Mouse (Mus musculus): ENCODE measurements around the gene Slmap. TPM values are rescaled to one million over a fixed set of nuclear protein-coding genes. Genes with fewer than 3 reads are reported as not detected.
"Not testable (repeated sequence)": the region's sequence is repeated elsewhere in the genome, so short reads cannot be mapped to it uniquely, and the experiment has no call there.

The Slmap gene
- total RNA-seq, 2 experiments from 2014 or later: 73.2 to 87.8 TPM

- no peak for DNase-seq
- intact Hi-C loops (cut with DNase I): no loop called here
Measured at GRCm38 (mm10) chr14:26431919-26432318, 102.8 kb downstream of the Slmap start.

DNA sequence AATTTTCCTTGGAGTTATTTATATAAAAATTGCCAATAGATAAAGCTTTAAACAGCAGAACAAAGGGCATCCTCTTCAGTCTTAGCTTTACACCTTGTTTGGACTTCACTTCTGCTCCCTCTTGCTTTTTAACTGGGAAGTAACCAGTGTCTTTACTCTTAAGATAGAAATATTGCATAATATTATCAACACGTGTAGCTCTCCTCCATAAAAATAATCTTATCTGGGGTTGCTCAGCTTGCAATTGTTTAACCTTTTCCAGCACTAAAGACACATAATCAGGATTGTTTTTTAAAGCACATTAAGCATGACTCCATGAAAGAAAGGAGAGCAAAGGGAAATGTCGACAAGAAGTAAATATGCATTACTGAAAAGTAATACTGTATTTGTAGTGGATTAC lies 114.5 kb downstream of the Slmap start:
- no peak for DNase-seq
- intact Hi-C loops (cut with DNase I): no loop called here

DNA sequence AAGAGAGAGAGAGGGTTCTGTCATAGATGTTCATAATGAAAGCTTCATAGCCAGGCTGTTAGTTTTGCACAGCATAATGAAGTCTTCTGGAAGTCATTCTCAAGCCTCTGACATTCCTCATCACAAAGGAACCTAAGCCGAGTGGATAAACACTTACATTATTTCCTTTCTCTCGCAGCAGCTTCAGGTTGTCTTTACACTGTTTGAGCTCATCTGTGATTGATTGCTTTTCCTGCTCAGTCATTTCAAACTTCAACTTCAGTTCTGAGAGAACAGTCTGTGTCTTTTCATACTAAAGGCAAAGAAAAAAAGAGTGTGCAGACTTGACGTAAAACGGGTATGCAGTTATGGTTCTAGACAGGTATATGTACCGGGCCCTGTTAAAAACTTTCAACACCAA lies 116.8 kb downstream of the Slmap start:
- no peak for DNase-seq
- intact Hi-C loops (cut with DNase I): no loop called here

GRCm38 (mm10) chr14:26417088-26417487 lies 117.6 kb downstream of the Slmap start:
- no peak for DNase-seq
- intact Hi-C loops (cut with DNase I): no loop called here

GRCm38 (mm10) chr14:26413581-26413980 lies 121.2 kb downstream of the Slmap start:
- intact Hi-C loops (cut with DNase I): no loop called here
- DNase-seq: no peak

GRCm38 (mm10) chr14:26406746-26407145 lies 128.0 kb downstream of the Slmap start:
- intact Hi-C loops (cut with DNase I): no loop called here
- no peak for DNase-seq

DNA sequence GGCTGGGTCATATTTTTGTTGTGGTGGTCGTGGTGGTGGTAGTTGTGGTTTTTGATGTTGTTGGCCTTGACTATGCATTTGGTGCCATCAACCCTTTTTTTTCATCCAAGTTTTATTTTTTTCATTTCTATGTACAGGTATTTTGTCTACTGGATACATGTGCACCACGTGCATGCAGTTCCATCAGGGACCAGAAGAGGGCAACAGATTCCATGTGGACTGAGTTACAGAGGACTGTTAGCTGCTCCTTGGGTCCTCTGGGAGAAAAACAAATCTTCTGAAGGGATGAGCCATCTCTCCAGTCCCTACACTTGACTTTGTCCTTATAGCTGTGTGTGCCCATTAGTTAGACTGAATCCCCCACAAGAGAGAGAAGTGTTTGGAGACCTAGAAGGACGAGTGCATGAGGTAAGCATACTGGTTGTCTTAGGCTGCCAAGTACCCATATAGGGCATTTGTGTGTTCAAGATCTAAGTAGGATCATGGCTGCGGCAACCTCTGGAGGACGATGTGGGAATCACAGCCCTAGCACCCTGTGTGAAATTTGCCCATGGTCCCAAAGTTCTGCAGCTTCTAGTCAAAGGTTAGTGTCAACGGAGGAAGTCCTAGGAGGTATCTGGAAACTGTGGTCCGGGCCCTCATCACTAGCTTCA lies 136.1 kb downstream of the Slmap start:
- no peak for DNase-seq
- intact Hi-C loops (cut with DNase I): no loop called here

GRCm38 (mm10) chr14:26391866-26392265 lies 142.9 kb downstream of the Slmap start:
- DNase-seq: no peak
- intact Hi-C loops (cut with DNase I): no loop called here

DNA sequence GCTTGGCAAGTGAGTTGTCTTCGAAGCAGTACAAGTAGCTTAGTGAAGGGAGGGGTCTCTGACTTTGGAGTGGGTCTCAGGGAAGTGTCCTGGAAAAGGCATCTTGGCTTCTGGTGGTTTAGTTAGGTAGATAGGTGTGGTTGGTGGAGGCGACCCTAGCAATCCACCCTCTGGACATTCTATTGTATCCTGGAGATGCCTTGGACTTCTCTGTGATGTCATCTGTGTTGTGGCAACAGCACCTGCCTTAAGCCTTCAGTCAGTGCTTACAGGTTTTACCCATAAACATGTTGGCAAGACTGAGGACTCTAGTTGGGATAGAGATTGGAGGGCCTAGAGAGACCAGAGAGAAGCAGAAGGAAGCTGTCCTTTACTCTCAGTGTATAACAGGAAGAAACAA lies 145.8 kb downstream of the Slmap start:
- intact Hi-C loops (cut with DNase I); DNase-seq: not testable (repeated sequence)

- intact Hi-C loops (cut with DNase I); DNase-seq: not testable (repeated sequence)
Measured at GRCm38 (mm10) chr14:26386999-26387398, 147.7 kb downstream of the Slmap start.

DNA sequence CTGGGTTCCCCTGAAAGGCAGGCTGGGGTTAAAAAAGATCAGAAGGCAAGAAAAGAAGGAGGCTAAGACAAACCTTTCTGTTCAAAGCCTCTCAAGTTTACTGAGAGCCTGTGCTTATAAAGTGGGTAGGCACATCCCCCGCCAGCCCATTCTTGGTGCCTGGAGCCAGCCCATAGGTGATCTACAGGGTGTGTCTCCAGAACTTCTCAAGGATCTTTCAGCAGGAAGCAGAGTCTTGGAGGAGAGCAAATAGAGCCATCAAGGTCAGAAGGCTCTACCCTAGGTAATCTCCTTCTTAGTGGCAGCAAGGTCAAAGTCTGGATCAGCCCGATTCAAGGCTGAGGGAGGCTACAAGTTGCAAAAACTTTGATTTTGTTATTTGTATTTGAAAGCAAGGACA lies 149.1 kb downstream of the Slmap start:
- DNase-seq; intact Hi-C loops (cut with DNase I): not testable (repeated sequence)

DNA sequence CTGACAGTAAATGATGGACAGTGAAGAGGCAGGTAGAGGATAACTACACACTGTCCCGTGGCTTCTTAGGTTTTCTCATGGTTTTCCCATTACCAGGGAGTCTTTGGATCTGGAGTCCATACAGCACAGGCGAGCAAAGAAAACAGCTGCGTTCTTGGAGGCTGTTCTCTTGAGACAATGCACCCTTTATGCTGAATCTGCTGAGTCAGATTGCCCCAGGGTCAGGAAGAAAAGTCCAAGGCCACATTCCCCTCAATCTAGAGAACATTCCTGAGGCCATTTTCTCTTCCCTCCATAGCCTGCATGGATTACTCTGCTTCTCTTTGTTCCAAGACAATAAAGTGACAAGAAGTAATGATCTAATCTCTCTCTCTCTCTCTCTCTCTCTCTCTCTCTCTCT lies 155.7 kb downstream of the Slmap start:
- DNase-seq: no peak
- intact Hi-C loops (cut with DNase I): no loop called here

DNA sequence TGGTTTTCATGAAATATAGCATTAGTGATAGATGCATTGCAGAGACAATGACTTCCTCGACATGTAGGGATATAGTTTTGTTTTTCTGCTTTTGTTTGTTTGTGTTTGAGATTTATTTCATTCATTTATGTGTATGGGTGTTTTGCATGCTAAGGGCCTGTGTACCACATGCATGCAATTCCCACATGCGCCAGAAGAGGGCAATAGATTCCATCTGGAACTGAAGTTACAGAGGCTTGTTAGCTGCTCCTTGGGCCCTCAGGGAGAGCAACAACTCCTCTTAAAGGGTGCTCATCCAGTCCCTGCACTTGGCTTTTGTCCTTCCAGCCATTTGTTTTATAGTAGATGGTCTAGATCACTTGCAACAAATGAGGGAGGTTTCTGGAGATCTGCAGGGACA lies 158.1 kb downstream of the Slmap start:
- DNase-seq: peak in 1 of 2 experiments; percentile 25
- intact Hi-C loops (cut with DNase I): no loop called here

Other genes starting within 250 kb of the Slmap start
- 1 to 10 TPM; 7.3 to 7.4 TPM for gene Dennd6a, start 38.9 kb upstream of the Slmap start, total RNA-seq (2021)
- 10 to 100 TPM; 28.0 to 28.4 TPM for gene Arf4, start 103.1 kb upstream of the Slmap start, total RNA-seq (2021)
- 1 to 10 TPM; 3.0 to 3.2 TPM for gene Pde12, start 135.0 kb upstream of the Slmap start, total RNA-seq (2021)
- not detected for gene Dnah12, start 158.3 kb upstream of the Slmap start, total RNA-seq (2021)

Measured in gastrocnemius, postnatal 36 days (tissue).